Comparison of ENCODE assay signal across 15 mouse cellular contexts in genomic region chr2:112373141-112373540, GRCm38 (mm10). TPM values are rescaled to one million over a fixed set of nuclear protein-coding genes. Genes with fewer than 3 reads are reported as not detected.
A peak's percentile ranks its signal among the peaks of the same experiment; 100 is the strongest.
DNase-seq lines count a peak whose midpoint lies in the region; TF ChIP-seq lines count a peak whose summit lies in the region.
"Had no signal": no experiment of that assay in that cellular context is flagged by ENCODE, and none has a peak within 500 bp of the region (broad histone marks: within the 10 kb centered on the region; RNA-seq: fewer than 3 reads in every experiment).

No protein-coding gene starts in this region.

- DNase-seq in gastrocnemius, adult 8-10 months (ENCODE audit: low spot score in 2 of 2) = peak; percentile 11 to 24
- DNase-seq in gastrocnemius, postnatal 10 days = no peak
- DNase-seq in lung, adult 18-20 months = peak; percentile 52 to 70
- DNase-seq in lung, postnatal 14 days = no peak
- peak; percentile 93 for DNase-seq in Muller cell, postnatal 12 days (ENCODE audit: inconsistent ontology term)
- no peak for DNase-seq in spleen, postnatal 14 days (ENCODE audit: low spot score in 2 of 2)
- DNase-seq in T-cell, adult 2 months (ENCODE audit: low spot score) = no peak
- DNase-seq: adrenal gland, postnatal 36 days; cerebellum, adult 11 months; cerebellum, postnatal 36 days; kidney, postnatal 10 days; thymus, adult 18-20 months had no signal

- peak overlapping the region; percentile 65 for H3K4me2 ChIP-seq in myocyte (ENCODE audit: low read depth)
- H3K4me2 ChIP-seq: hindbrain, embryonic 12.5 days had no signal

- H3K79me2 ChIP-seq in myocyte (ENCODE audit: control insufficient read depth, insufficient read depth) = no peaks in the 10 kb centered on the region

- H3K36me3 ChIP-seq in myocyte (ENCODE audit: control insufficient read depth, insufficient read depth) = no peaks in the 10 kb centered on the region
- H3K36me3 ChIP-seq: hindbrain, embryonic 12.5 days had no signal

- no peak overlapping the region for H3ac ChIP-seq in myocyte (ENCODE audit: control insufficient read depth, insufficient read length)

- no peak for TF ChIP-seq POLR2A in myocyte (IDR thresholded peaks at IDR 0.05; ENCODE audit: insufficient read length, low read depth)

- H3K27me3 ChIP-seq in myocyte (ENCODE audit: control insufficient read depth, insufficient read depth, insufficient read length) = no peaks in the 10 kb centered on the region

- H3K4me3 ChIP-seq in myocyte = no peak overlapping the region
- H3K4me3 ChIP-seq: hindbrain, embryonic 12.5 days; megakaryocyte, embryonic 14.5 days had no signal

TF ChIP-seq in myocyte, 11 proteins besides CTCF, POLR2A, EP300 and RAD21:
- TF ChIP-seq CEBPB (IDR thresholded peaks at IDR 0.05; ENCODE audit: insufficient read depth, poor library complexity, severe bottlenecking) (peak; percentile 99), MAX (IDR thresholded peaks at IDR 0.05; ENCODE audit: low read depth) (peak; percentile 28), MYOG (IDR thresholded peaks at IDR 0.05; ENCODE audit: control insufficient read depth in 1 of 3, insufficient read depth in 1 of 3, insufficient read length in 2 of 3, low read depth in 2 of 3) (no peak), MYOD1 (IDR thresholded peaks at IDR 0.05; ENCODE audit: control insufficient read depth in 1 of 3, insufficient read length in 2 of 3, low read depth in 2 of 3) (no peak), E2F4 (IDR thresholded peaks at IDR 0.05; ENCODE audit: insufficient read depth) (no peak)

RNA-seq across cellular contexts. Expression of gene Emc4, which starts 5.3 kb away (rescaled TPM):
- 10 to 100 TPM; 72.9 to 76.0 (median 73.7) TPM for total RNA-seq in gastrocnemius, adult 8-10 months (2022)
- total RNA-seq in gastrocnemius, postnatal 10 days (2021) = 10 to 100 TPM; 71.0 to 73.7 TPM
- polyA plus RNA-seq in myocyte (2012; fragmentation: generic; extraction: Trizol) = 184 TPM

RNA-seq across cellular contexts. Expression of gene Katnbl1, which starts 5.9 kb away (rescaled TPM):
- 1 to 10 TPM; 1.7 to 4.3 (median 2.0) TPM for total RNA-seq in gastrocnemius, adult 8-10 months (2022)
- 1 to 10 TPM; 7.1 to 9.4 TPM for total RNA-seq in gastrocnemius, postnatal 10 days (2021)
- 9.0 TPM for polyA plus RNA-seq in myocyte (2012; fragmentation: generic; extraction: Trizol)

Comparison
In these comparisons a context has a peak if more than half of its experiments do, and no peak if none do; other contexts are left out.
1. DNase-seq: peak in gastrocnemius, adult 8-10 months (2 of 2), lung, adult 18-20 months (2 of 2) and Muller cell, postnatal 12 days (single experiment); none in gastrocnemius, postnatal 10 days (single experiment), lung, postnatal 14 days (single experiment), spleen, postnatal 14 days (0 of 2) and T-cell, adult 2 months (single experiment).